Mouse (Mus musculus) urinary bladder, adult 18-20 months (tissue): ENCODE measurements around the gene Retn.

Source experiments
- DNase-seq, 2 experiments: peaks; one replicate each; pipeline ENCODE4 v3.0.0; 2022; ENCODE audit warnings: low spot score in 2 of 2, mixed read lengths in 2 of 2

Gene Retn

GRCm38 (mm10) chr8:3655526-3655925, at the start of gene Retn:
Gene Retn, plus strand, starts transcription at chr8:3655770.
- no peak for DNase-seq

- no peak for DNase-seq
These were observed 49.0 kb upstream of the Retn start for GRCm38 (mm10) chr8:3606593-3606992.

GRCm38 (mm10) chr8:3607822-3608221, 47.7 kb upstream of the Retn start:
- no peak for DNase-seq

- peak in 1 of 2 experiments; percentile 24 for DNase-seq
These were observed 46.3 kb upstream of the Retn start for GRCm38 (mm10) chr8:3609046-3609815.

- DNase-seq = peak; percentile 38 to 51
These were observed 45.8 kb upstream of the Retn start for GRCm38 (mm10) chr8:3609816-3610150.

GRCm38 (mm10) chr8:3621199-3621970, 34.2 kb upstream of the Retn start, which contains the start of the genes Xab2 and Pet100:
Gene Xab2, minus strand, starts transcription at chr8:3621316.
Gene Pet100, plus strand, starts transcription at chr8:3621548.
- DNase-seq = peak; percentile 94 to 98

GRCm38 (mm10) chr8:3622119-3622518, 33.5 kb upstream of the Retn start:
- no peak for DNase-seq

GRCm38 (mm10) chr8:3625445-3625844, 30.1 kb upstream of the Retn start, which contains the start of gene Pcp2:
Gene Pcp2, minus strand, starts transcription at chr8:3625545.
- DNase-seq = no peak

GRCm38 (mm10) chr8:3626971-3627370, 28.6 kb upstream of the Retn start:
- DNase-seq = no peak

GRCm38 (mm10) chr8:3628014-3628413, 27.6 kb upstream of the Retn start:
- no peak for DNase-seq

GRCm38 (mm10) chr8:3630647-3631477, 24.7 kb upstream of the Retn start, which contains the start of gene Stxbp2:
Gene Stxbp2, plus strand, starts transcription at chr8:3630955.
- peak; percentile 74 to 77 for DNase-seq

GRCm38 (mm10) chr8:3631478-3631875, 24.1 kb upstream of the Retn start:
- peak in 1 of 2 experiments; percentile 25 for DNase-seq

GRCm38 (mm10) chr8:3645804-3646203, 9.8 kb upstream of the Retn start:
- peak; percentile 25 to 37 for DNase-seq

GRCm38 (mm10) chr8:3646824-3647531, 8.6 kb upstream of the Retn start:
- DNase-seq = no peak

GRCm38 (mm10) chr8:3647561-3647960, 8.0 kb upstream of the Retn start:
- no peak for DNase-seq

GRCm38 (mm10) chr8:3648268-3648667, 7.3 kb upstream of the Retn start:
- no peak for DNase-seq

GRCm38 (mm10) chr8:3648990-3649389, 6.6 kb upstream of the Retn start:
- DNase-seq = no peak

- DNase-seq = no peak
These were observed 2.7 kb upstream of the Retn start for GRCm38 (mm10) chr8:3652845-3653244.

GRCm38 (mm10) chr8:3654726-3655508, 653 bp upstream of the Retn start:
- DNase-seq = no peak

- DNase-seq = no peak
These were observed 1.3 kb downstream of the Retn start for GRCm38 (mm10) chr8:3656725-3657381.
